Mouse (Mus musculus) B cell, adult 2 months (primary cell): Measurements from ENCODE around the gene Fmn2.

Experiments
- DNase-seq, 2 experiments: peaks; one replicate each; pipeline ENCODE4 v3.0.0; 2022

The Fmn2 gene

GRCm38 (mm10) chr1:174501661-174502030 is at the start of gene Fmn2:
Gene Fmn2 (plus strand): TSS chr1:174501825.
- peak; percentile 26 to 41 for DNase-seq

DNA sequence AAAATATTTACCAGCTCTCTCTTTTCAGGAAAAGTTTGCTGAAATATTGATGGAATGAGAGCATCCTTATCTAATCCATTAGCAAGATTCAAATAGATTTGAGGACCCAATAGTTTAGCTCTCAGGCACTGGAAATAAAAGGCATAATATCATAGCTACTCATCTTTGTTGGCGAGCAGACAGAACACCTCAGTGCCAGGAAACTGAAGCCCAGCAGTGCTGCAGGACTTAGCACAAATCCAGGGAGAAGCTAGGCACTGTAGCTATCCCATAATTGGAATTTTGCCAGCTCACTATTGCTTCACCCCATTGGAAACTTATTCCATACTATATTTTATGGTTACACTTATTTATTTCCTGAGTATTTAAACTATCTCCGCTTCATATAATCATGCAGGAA is 46.5 kb upstream of the Fmn2 start:
- DNase-seq: no peak

GRCm38 (mm10) chr1:174465385-174465784 is 36.2 kb upstream of the Fmn2 start:
- DNase-seq: no peak

DNA sequence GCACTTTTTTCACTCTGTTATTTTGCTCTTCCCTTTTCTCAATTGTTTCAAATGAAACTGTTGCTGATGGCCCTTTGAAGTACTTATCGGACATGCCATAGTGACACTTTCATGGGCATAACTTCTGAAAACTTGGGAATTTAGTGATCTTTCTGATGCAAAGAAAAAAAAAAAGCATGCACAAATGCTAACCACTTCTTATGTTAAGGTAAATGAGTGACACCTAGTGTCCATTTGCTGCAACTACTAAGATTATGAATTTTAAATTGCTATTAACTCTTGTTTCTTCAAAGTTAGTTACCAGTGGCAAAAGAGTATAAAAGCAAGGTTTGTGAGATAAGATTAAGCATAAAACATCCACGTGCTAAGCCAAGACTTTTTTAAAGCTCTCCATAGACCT is 35.4 kb upstream of the Fmn2 start:
- DNase-seq: no peak

GRCm38 (mm10) chr1:174469736-174470135 is 31.9 kb upstream of the Fmn2 start:
- peak; percentile 37 to 38 for DNase-seq

GRCm38 (mm10) chr1:174482567-174482966 is 19.1 kb upstream of the Fmn2 start:
- no peak for DNase-seq

- no peak for DNase-seq
These were observed 1.6 kb upstream of the Fmn2 start for GRCm38 (mm10) chr1:174500064-174500463.

GRCm38 (mm10) chr1:174501011-174501410 is 614 bp upstream of the Fmn2 start:
- DNase-seq: no peak

- DNase-seq: peak; percentile 42 to 49
These were observed 613 bp downstream of the Fmn2 start for GRCm38 (mm10) chr1:174502031-174502845.

GRCm38 (mm10) chr1:174502846-174503745 is 1.5 kb downstream of the Fmn2 start:
- peak; percentile 40 to 43 for DNase-seq

GRCm38 (mm10) chr1:174508571-174509110 is 7.0 kb downstream of the Fmn2 start:
- DNase-seq: no peak

DNA sequence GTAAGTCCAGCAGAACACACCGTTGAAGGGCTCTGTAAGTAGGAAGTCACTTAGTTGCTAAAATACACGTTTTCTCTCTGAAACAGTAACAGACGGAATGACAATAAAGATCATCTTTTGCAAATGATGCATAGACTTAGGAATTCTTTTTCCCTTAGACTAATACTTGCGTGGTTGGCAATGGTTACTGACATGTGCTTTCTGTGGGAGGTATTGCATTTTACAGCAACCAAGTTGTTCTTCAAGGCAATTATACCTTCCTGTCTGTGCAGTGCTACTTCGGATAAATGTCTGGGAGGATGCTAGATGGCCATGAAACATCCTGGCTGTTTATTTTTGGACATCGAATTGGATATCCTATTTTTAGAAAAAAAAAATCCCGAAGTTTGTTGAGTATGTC is 11.8 kb downstream of the Fmn2 start:
- no peak for DNase-seq

GRCm38 (mm10) chr1:174521976-174522770 is 20.5 kb downstream of the Fmn2 start:
- no peak for DNase-seq

GRCm38 (mm10) chr1:174522809-174523511 is 21.3 kb downstream of the Fmn2 start:
- DNase-seq: no peak

DNA sequence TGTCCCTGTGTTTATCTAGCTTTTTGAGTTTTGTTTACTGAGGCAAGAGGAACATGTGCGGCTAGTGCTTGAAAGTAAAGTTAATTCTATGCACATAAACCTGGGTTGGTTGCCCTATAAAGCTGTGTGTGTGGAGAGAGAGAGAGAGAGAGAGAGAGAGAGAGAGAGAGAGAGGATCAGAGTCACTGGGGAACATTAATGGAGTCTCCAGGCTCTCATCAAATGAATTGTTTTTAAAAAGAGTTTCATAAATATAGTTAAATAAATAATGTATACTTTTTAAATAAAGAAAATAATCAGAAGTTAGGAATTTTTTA is 21.8 kb downstream of the Fmn2 start:
- no peak for DNase-seq

DNA sequence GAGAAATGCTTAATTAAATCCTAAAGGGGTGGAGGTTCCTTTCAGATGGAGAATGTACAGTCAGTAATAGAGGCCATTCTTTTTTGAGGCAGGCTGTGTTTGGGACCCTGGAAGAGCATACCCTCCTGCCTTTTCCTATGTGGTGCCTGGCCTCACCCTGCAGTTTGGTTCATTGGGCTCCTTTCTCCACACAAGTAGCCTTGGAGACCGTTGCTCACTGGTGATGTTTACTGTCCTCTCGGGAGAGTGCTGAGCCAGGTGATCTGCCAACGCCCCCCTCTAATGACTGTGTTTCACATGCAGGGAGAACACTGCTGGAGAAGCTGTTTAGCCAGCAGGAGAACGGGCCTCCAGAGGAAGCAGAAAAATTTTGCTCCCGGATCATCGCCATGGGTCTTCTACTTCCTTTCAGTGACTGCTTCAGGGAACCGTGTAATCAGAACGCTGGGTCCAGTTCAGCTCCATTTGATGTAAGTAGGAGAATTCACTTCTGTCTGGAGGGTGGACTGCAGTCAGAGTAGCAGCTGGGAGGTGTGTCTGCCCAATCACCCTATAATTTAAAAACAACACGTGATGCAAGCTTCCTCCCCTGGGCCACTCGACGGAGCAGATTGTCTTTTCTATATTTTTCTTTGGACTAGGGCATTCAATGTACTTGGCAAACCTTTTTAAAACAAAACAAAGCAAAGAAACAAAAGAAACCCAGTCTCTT is 35.3 kb downstream of the Fmn2 start:
- no peak for DNase-seq

DNA sequence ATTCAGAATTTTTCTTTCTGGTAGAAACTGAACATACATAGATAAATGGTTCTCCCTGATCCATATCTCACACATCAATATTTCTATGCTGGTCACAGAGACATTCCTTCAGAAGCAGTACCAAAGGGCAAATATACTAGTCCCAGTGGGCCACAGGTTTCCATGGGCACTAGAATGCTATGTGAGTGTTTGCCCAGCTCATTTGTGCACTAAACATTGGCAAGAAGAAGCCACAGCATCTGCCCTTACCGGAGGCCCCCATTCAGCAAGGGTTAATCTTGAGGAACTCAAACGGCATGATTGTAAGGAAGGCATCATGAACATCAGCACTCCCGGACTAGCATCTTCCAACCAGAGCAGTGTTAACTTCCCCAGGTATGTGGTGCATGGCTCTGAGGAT is 35.9 kb downstream of the Fmn2 start:
- no peak for DNase-seq

- DNase-seq: no peak
These were observed 46.7 kb downstream of the Fmn2 start for GRCm38 (mm10) chr1:174548291-174548690.

DNA sequence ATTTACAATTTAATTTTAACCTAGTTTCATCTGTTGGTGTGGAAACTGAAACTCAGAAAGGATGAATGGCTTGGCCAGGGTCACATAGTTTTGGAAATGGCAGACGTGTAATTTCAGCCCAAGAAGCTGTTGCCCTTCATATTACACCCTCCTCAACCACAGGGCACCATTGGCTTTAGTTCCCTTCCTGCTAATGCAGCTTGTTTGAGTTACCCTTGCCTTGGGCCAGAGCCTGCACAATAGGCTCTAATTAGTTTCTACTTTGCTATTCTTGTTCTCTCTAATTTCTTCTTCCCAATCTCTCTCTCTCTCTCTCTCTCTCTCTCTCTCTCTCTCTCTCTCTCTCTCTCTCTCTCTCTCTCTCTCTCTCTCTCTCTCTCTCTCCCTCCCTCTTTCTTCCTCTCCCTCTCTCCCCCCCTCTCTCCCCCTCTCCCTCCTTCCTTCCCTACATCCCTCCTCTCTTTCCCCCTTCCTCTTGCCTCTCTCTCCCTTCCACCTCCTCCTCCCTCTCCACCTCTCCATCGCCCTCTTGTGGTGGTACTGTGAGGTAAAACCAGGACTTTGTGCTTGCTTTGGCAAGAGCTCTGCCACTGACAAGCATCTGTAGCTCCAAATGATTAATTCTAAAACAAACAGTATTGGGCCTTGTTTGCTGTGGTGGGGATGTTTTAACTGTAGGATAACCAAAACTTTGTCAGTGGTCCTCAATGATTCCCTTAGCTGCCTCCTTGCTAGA is 51.8 kb downstream of the Fmn2 start:
- peak; percentile 45 to 46 for DNase-seq

GRCm38 (mm10) chr1:174555412-174555811 is 53.8 kb downstream of the Fmn2 start:
- no peak for DNase-seq

- no peak for DNase-seq
These were observed 55.6 kb downstream of the Fmn2 start for GRCm38 (mm10) chr1:174557211-174557610.
